Mouse (Mus musculus) adrenal gland, adult 18-20 months (tissue): ENCODE results near the gene Ap1g2. TPM values are rescaled to one million over a fixed set of nuclear protein-coding genes. Genes with fewer than 3 reads are reported as not detected.

Experiments used
- DNase-seq, 2 experiments: peaks; one replicate each; pipeline ENCODE4 v3.0.0; 2021 to 2022; ENCODE audit warnings: low spot score in 2 of 2
- long read RNA-seq, 2 experiments: library from polyadenylated mRNA; stranded (forward); transcript quantifications; one replicate each; pipeline ENCODE4 v2.0.0; 2021
- total RNA-seq, 2 experiments: library from RNA; stranded (reverse); gene quantifications; 1 replicate in 1 of 2; 2 replicates in 1 of 2; pipeline ENCODE4 v1.2.3; 2021

The Ap1g2 gene
- total RNA-seq: 10 to 100 TPM; 25.8 to 29.4 TPM
- long read RNA-seq, experiment 1, transcript Ap1g2-201 (22 exons, 2,673 nt): major isoform, 10 of 12 reads
- long read RNA-seq, experiment 1, partial matches to known transcripts: 0 of 12 reads
- long read RNA-seq, experiment 1, other reads (novel, unspliced or antisense): 2 of 12 reads
- long read RNA-seq, experiment 2, partial matches to known transcripts: 4 of 8 reads
- long read RNA-seq, experiment 2, other reads (novel, unspliced or antisense): 0 of 8 reads

GRCm38 (mm10) chr14:55105836-55106809, at the start of gene Ap1g2:
Ap1g2 (minus strand) TSS chr14:55106593.
- peak; percentile 78 to 84 for DNase-seq

DNA sequence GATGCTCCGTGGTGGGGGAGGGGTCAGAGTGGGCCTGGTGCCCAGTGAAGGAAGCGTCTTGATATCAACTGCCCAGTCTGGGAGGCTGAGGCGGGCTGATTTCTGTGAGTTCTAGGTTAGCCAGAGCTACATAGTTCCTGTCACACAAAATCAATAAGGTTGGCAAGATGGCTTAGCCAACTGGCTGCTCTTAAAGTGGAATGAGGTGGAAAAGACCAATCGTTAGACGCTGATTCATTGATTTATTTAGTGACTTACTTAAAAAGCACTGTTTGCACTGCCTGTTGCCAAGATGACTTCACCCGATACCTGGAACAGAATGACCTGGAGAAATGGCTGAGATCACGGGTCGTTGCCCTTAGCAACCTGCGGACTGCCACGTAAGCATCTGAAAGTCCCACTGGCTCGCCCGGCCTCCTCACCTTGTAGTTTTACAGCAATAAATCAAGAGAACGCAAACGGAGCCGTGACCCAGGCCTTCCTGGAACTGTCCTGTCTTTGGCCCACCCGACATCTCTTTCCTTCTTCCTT, 46.6 kb upstream of the Ap1g2 start:
- DNase-seq: no peak

- no peak for DNase-seq
Measured at GRCm38 (mm10) chr14:55152174-55152573, 45.8 kb upstream of the Ap1g2 start.

GRCm38 (mm10) chr14:55150985-55151384, 44.6 kb upstream of the Ap1g2 start:
- no peak for DNase-seq

- DNase-seq: no peak
Measured at GRCm38 (mm10) chr14:55149041-55149440, 42.6 kb upstream of the Ap1g2 start.

- DNase-seq: peak; percentile 60 to 69
Measured at GRCm38 (mm10) chr14:55148363-55148915, 42.0 kb upstream of the Ap1g2 start.

- DNase-seq: no peak
Measured at GRCm38 (mm10) chr14:55146829-55147401, 40.5 kb upstream of the Ap1g2 start.

- no peak for DNase-seq
Measured at GRCm38 (mm10) chr14:55146324-55146723, 39.9 kb upstream of the Ap1g2 start.

DNA sequence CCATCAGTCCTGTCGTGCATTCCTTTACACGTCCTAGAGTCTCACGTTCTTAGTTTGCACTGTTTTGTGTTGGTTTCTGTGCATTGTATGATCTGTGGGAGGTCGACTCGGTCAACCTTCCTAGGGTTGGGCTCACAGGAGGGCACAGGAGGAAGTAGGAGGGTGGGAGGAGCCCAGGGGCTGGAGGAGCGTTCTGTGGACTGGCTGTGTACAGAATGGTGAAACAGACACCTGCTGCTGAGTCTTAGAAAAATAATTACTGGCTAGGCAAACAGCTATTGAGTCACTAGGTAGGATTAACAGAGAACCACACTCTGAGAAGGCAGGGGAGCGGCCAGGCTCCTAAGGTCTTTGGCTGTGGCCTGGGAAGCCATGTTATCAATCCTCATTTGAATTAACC, 32.9 kb upstream of the Ap1g2 start:
- no peak for DNase-seq

- DNase-seq: no peak
Measured at GRCm38 (mm10) chr14:55135676-55136075, 29.3 kb upstream of the Ap1g2 start.

DNA sequence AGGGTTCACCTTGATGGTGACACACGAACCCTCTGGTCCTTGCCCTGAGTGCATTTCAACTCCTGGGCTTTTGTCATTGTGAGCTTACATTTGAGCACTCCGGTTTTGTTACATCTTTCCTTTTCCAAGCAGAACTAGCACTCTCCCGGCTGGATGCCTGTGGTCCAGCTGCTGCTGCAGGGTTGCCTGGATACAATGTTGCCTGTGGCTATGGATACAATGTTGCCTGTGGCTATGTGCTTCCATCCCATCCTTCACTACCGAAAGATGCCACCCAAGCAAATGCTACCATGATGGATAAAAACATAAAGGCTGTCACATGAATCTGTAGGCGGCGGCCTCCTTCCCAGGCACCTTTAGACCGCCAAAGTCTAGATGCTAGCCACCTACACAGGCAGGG, 20.1 kb upstream of the Ap1g2 start:
- DNase-seq: no peak

GRCm38 (mm10) chr14:55125711-55126110, 19.3 kb upstream of the Ap1g2 start:
- no peak for DNase-seq

DNA sequence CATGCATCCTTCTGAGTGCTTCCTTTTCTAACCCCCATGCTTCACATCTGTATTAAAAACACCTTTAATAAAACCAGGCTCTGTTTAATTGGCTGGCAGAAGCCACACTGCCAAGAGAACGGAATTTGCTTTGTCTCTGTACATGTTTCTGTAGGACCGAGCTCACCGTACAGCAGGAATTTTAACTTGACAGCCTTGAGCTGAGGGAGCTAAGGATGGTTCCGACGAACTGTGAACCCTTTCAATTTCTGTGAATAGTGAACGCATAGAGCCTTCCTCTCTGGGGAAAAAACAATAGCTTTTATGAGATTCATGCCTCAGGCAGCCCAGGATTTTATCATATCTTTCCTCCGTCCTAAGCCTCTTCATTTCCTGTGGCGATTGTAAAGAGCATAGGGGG, 16.0 kb upstream of the Ap1g2 start:
- no peak for DNase-seq

DNA sequence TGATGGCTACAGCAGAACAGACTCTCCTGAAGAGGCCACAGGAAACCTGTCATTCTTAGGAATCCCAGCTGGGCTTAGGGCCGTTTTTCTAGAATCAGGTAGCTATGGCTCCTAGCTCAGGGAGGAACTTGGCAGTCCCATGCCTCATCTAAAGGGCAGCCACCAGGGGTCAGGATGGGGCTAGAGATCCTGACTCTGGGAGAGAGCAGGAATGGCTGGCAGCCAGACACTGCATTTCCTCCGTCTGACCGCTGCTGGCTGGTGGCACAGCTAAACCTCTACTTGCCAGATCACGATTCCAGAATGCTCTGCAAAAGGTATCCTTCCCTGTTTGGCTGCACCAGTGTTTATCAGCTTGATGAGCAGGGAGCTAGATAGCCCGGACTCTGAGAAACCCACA, 15.6 kb upstream of the Ap1g2 start:
- peak; percentile 72 to 76 for DNase-seq

DNA sequence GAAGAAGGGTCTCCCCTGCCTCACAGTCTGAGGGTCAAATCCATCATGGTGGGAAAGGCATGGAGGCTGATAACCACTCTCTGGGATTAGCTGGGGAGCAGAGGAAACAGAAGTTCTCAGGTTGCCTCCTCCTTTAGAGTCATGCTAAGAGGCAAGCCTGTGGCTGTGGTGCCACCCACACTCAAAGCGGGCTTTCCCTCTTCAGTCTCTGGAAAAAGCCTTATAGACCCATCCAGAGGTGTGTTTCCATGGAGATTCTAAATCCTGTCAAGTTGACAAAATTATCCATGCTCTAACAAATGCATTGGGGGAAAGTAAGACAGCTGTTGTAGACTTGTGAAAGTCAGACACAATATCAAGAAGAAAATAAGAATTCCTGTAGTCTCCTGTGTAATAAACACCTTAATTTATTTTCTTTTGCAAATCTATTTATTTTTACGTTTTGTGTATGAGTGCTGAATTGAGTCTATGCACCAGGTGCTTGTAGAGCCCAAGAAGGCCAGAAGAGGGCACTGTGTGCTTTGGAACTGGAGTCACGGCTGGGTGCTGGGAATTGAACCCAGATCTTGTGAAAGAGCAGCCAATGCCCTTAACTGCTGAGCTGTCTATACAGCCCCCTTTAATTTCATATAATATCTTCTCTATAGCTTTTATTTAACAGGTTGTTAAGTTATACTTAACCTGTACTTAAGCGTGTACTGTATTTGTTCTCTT, 13.2 kb upstream of the Ap1g2 start:
- no peak for DNase-seq

- DNase-seq: no peak
Measured at GRCm38 (mm10) chr14:55118852-55119251, 12.5 kb upstream of the Ap1g2 start.

- DNase-seq: no peak
Measured at GRCm38 (mm10) chr14:55116425-55117200, 10.2 kb upstream of the Ap1g2 start, which contains the start of gene Jph4. Jph4 (minus strand) TSS chr14:55116935.

DNA sequence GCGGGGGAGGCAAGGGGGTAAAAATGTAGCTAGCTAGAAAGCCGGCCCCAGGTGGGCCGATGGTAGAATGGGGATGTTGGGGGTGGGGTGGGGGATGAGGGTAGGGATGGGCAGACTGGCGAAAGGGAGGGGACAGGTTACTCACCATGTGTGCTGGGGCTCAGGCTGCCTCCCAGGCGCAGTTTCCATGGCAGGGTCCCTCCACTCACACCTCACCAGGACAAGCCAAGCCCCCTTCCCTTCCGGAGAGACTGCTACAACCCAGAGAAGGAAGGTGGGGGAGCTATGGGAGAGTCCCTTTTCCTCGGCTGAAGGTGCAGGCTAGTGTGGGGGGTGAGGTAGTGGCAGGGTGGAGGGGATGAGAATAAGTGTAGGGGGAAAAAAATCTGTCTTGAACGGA, 9.5 kb upstream of the Ap1g2 start:
- no peak for DNase-seq

- peak; percentile 47 to 60 for DNase-seq
Measured at GRCm38 (mm10) chr14:55114759-55115701, 8.6 kb upstream of the Ap1g2 start.
